Mouse (Mus musculus) C2C12 (cell line): ENCODE results near the gene Klhdc4. TPM values are rescaled to one million over a fixed set of nuclear protein-coding genes. Genes with fewer than 3 reads are reported as not detected.

Experiments
- H3K27me3 ChIP-seq: one replicate; pipeline ENCODE4 v1.6.1; 2011; ENCODE audit not compliant: control insufficient read depth, insufficient read depth, insufficient read length
- H3K36me3 ChIP-seq: one replicate; pipeline ENCODE4 v1.6.1; 2011; ENCODE audit not compliant: control insufficient read depth, insufficient read depth
- H3K4me3 ChIP-seq: one replicate; pipeline ENCODE4 v1.5.1; 2011; ENCODE audit warnings: mild to moderate bottlenecking, control low read depth; ENCODE audit not compliant: poor library complexity, insufficient read depth, severe bottlenecking
- H3K79me2 ChIP-seq: one replicate; pipeline ENCODE4 v1.6.1; 2011; ENCODE audit not compliant: control insufficient read depth, insufficient read depth
- H3K79me3 ChIP-seq: one replicate; pipeline ENCODE4 v1.6.1; 2011; ENCODE audit warnings: low read depth, control low read depth
- H3ac ChIP-seq: one replicate; pipeline ENCODE3; 2011; ENCODE audit warnings: low read depth; ENCODE audit not compliant: control insufficient read depth, insufficient read length
- CEBPB ChIP-seq: IDR thresholded peaks from one replicate; pipeline ENCODE4 v1.6.1; 2011; ENCODE audit warnings: low read depth, mild to moderate bottlenecking, control low read depth, moderate library complexity
- CTCF ChIP-seq: IDR thresholded peaks from one replicate; pipeline ENCODE4 v1.5.1; 2011; ENCODE audit not compliant: control insufficient read depth, insufficient read depth, insufficient read length
- FOSL1 ChIP-seq: IDR thresholded peaks from one replicate; pipeline ENCODE4 v1.8.0; 2011; ENCODE audit warnings: mild to moderate bottlenecking, low read length; ENCODE audit not compliant: poor library complexity, insufficient read depth, severe bottlenecking
- MAX ChIP-seq: IDR thresholded peaks from one replicate; pipeline ENCODE4 v1.6.1; 2011; ENCODE audit warnings: mild to moderate bottlenecking, control low read depth
- MYOD1 ChIP-seq: IDR thresholded peaks from one replicate; pipeline ENCODE4 v1.6.1; 2011; ENCODE audit warnings: low read depth; ENCODE audit not compliant: control insufficient read depth, insufficient read length
- MYOG ChIP-seq: IDR thresholded peaks from one replicate; pipeline ENCODE4 v1.6.1; 2011; ENCODE audit not compliant: control insufficient read depth, insufficient read length; ENCODE audit errors: extremely low read depth
- USF1 ChIP-seq: IDR thresholded peaks from one replicate; pipeline ENCODE4 v1.6.1; 2011; ENCODE audit warnings: low read depth, mild to moderate bottlenecking, control low read depth, moderate library complexity
- polyA plus RNA-seq: library from polyadenylated mRNA; unstranded; fragments of >200 nt; fragmentation: generic; extraction: Trizol; gene quantifications from one replicate; pipeline ENCODE4 v1.2.1, GENCODE M21; 2012; ENCODE audit warnings: missing spikeins

Gene Klhdc4
- polyA plus RNA-seq, 1 experiment = 53.5 TPM

DNA sequence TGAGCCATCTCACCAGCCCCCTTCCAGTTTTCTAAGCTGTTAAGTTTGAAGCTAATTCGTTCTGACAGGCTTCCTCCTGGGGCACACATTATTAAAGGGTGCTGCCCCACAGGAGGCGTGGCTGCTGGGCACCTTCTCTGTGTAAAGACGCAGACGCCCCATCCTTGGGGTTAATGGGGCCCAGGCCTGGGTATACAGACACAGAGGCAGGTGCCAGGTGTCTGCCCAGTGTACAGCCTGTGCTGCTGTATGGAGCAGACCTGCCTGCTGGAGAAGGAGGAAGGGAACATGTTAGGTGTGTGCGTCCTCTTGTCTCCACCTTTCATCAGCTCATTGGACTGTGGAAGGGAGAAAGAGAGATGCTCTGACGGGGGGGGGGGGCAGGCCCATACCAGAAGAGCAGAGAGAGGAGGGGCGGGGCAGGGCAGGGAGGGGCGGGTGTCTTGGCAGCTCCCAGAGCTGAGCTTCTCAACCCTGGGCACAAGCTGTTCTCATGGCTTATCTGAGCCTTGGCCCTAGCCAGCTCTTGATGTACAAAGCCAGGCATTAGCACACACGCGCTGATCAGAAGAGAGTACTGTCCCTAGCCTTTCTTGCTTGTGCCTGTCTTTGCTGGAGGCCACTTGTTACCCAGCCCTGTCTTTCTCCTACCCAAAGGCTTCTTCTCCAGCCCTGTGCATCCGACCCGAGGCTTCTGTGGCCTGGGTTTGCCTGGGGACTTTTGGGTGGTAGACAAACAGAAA is 32.6 kb upstream of the Klhdc4 start:
- no peaks in the 10 kb centered on the region for H3K27me3 ChIP-seq
- TF ChIP-seq CEBPB = no peak
- TF ChIP-seq CTCF = no peak
- no peak for TF ChIP-seq MYOD1
- no peak for TF ChIP-seq USF1
- TF ChIP-seq MYOG = no peak
- no peak for TF ChIP-seq MAX
- no peak for TF ChIP-seq FOSL1
- H3K4me3 ChIP-seq = no peak overlapping the region

DNA sequence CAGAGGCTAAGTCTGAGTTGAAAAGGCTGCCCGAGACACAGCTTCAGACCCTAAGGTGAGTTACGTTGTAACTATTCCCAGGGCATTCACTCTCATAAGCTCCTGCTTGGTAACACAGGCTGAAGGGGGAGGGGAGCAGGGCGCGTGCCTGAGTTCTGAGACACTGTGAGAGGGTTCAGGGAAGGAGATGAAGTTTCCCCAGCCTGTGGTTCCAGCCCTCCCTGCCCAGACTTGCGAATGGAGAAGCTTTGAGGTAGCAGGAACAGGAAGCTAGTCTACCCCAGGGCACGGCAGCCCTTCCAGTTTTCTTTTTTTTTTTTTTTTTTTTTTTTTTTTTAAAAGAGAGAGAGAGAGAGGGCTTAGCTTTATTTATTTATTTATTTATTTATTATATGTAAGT is 31.9 kb upstream of the Klhdc4 start:
- TF ChIP-seq CTCF (no peak), CEBPB (no peak), MYOG (no peak), FOSL1 (no peak), USF1 (no peak), MYOD1 (no peak), MAX (no peak)
- Histone ChIP-seq H3K4me3 (no peak overlapping the region), H3K27me3 (no peaks in the 10 kb centered on the region), H3ac (no peak overlapping the region), H3K79me3 (no peaks in the 10 kb centered on the region), H3K36me3 (no peaks in the 10 kb centered on the region), H3K79me2 (no peaks in the 10 kb centered on the region)

More for the DNA sequence above, 32.6 kb upstream of the Klhdc4 start:
- Histone ChIP-seq H3K79me3 (no peaks in the 10 kb centered on the region), H3K36me3 (no peaks in the 10 kb centered on the region), H3ac (no peak overlapping the region), H3K79me2 (no peaks in the 10 kb centered on the region)

DNA sequence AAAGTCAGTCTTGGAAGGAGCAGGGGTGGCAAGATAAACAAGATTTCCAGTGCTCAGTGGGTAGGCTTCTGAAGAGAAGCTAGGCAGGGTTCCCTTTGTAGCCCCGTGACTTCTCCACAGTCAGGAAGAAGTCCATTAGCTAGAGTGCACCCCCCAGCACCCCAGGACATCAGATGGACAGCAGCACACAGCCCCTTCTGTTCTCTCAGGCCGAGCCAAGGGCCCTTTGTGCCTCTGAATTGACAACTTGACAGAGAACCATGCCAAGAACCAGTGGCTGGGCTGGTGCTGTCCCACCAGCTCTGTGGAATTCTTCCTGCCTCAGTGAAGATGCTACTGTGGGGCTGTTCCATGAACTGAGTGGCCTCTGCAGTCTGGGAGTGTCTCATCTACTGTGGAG is 28.4 kb upstream of the Klhdc4 start:
- Histone ChIP-seq H3K79me3 (no peaks in the 10 kb centered on the region), H3K27me3 (no peaks in the 10 kb centered on the region), H3K4me3 (no peak overlapping the region), H3K36me3 (no peaks in the 10 kb centered on the region), H3ac (no peak overlapping the region), H3K79me2 (no peaks in the 10 kb centered on the region)
- TF ChIP-seq FOSL1 (no peak), CTCF (no peak), CEBPB (no peak), MAX (no peak), USF1 (no peak), MYOG (no peak), MYOD1 (no peak)

DNA sequence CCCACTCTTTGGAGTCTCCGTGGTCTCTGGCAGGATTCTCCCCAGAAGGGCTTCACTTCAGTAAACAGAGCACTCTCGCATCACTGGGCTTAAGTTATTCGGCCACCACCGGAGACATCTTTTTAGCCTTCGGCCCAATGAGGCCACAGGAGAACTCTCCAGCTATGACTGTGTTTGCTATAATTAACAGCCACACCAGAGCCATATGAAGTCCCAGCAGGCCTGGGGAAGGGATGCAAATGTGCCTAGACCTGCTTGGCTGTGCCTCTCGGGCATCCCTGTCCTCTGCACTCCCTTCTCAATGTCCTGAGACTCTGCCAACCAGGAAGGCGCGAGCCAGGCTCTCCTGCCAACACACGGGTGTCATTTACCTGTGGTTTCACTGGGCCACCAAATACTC is 28.0 kb upstream of the Klhdc4 start:
- Histone ChIP-seq H3K4me3 (no peak overlapping the region), H3K79me3 (no peaks in the 10 kb centered on the region), H3ac (no peak overlapping the region), H3K79me2 (no peaks in the 10 kb centered on the region), H3K36me3 (no peaks in the 10 kb centered on the region), H3K27me3 (no peaks in the 10 kb centered on the region)
- TF ChIP-seq MAX (no peak), USF1 (no peak), CEBPB (no peak), FOSL1 (no peak), MYOD1 (no peak), MYOG (no peak), CTCF (no peak)

DNA sequence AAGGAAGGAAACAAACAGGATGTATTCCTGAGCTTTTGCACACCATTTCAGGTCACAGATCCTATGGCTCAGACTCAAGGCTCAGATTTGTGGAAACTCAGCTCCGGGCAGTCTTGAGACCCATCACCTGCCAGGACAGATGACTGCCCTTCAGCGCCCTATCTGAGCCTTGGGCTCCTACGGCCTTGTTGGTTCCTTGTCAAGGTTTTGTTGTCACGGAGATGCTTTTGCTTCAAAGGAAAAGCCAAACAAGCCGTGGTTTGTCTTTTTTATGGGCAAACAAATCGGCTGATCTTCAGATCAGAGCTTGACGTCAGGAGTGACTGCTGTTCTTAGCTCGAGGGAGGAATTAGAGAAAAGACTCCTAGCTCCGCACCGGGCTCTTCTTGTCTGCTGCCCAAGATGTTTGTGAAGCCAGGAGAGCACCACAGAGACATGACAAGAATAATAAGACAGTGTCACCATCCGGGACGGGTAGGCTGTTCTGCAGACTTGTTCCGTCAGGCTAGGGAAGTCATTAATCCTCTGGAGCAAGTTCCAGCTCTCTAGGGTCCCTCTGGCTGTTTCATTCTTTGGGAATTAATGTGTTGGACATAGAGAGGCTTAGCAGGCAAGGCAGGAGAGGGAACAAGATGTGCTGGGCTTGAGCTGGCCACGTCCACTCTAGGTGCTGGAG is 26.8 kb upstream of the Klhdc4 start:
- H3K79me3 ChIP-seq = no peaks in the 10 kb centered on the region
- no peaks in the 10 kb centered on the region for H3K27me3 ChIP-seq
- TF ChIP-seq MYOD1 = no peak
- TF ChIP-seq CEBPB = no peak
- no peak for TF ChIP-seq FOSL1
- TF ChIP-seq CTCF = no peak
- H3K4me3 ChIP-seq = no peak overlapping the region
- H3ac ChIP-seq = no peak overlapping the region
- no peaks in the 10 kb centered on the region for H3K36me3 ChIP-seq
- H3K79me2 ChIP-seq = no peaks in the 10 kb centered on the region
